Mouse (Mus musculus) midbrain, embryonic 12.5 days (tissue): ENCODE results near the gene Ppp1r37. TPM values are rescaled to one million over a fixed set of nuclear protein-coding genes. Genes with fewer than 3 reads are reported as not detected.

Experiments
- ATAC-seq: fragments of 200-750 bp; cut with Nextera tagmentation; 2 replicates; pipeline ENCODE4 v1.8.0; 2017; ENCODE audit warnings: low read depth, moderate TSS enrichment, moderate library complexity; ENCODE audit not compliant: low FRiP score
- H3K27ac ChIP-seq: fragments of 300-500 bp; sonication (generic); replicated peaks from 2 replicates; pipeline ENCODE4 v1.5.1; 2016; ENCODE audit warnings: mild to moderate bottlenecking
- H3K27me3 ChIP-seq: fragments of 300-500 bp; sonication (generic); 2 replicates; pipeline ENCODE4 v1.6.1; 2016; ENCODE audit warnings: mild to moderate bottlenecking
- H3K36me3 ChIP-seq: fragments of 300-500 bp; sonication (generic); 2 replicates; pipeline ENCODE4 v1.6.1; 2016
- H3K4me1 ChIP-seq: fragments of 300-500 bp; sonication (generic); 2 replicates; pipeline ENCODE4 v1.6.1; 2016
- H3K4me2 ChIP-seq: fragments of 300-500 bp; sonication (generic); replicated peaks from 2 replicates; pipeline ENCODE4 v1.6.1; 2016; ENCODE audit warnings: mild to moderate bottlenecking, moderate library complexity
- H3K4me3 ChIP-seq: fragments of 300-500 bp; sonication (generic); 2 replicates; pipeline ENCODE4 v1.5.1; 2016; ENCODE audit warnings: mild to moderate bottlenecking
- H3K9ac ChIP-seq: fragments of 300-500 bp; sonication (generic); replicated peaks from 2 replicates; pipeline ENCODE4 v1.6.1; 2016; ENCODE audit warnings: mild to moderate bottlenecking, moderate library complexity
- H3K9me3 ChIP-seq: fragments of 300-500 bp; sonication (generic); 2 replicates; pipeline ENCODE4 v1.6.1; 2016; ENCODE audit warnings: mild to moderate bottlenecking
- WGBS: fragments of 180-500 bp; shearing (Covaris S2); methylation state at CpG from one replicate; pipeline ENCODE4 v1.1.7; 2016; 5-methylcytosine and 5-hydroxymethylcytosine counted together
- polyA plus RNA-seq: library from polyadenylated mRNA; unstranded; fragments of >200 nt; fragmentation: Nextera tagmentation; extraction: Ambion mirVana; gene quantifications from 2 replicates; pipeline ENCODE4 v1.2.1, GENCODE M21; 2016

The Ppp1r37 gene
- polyA plus RNA-seq, 1 experiment from 2014 or later: 37.2 TPM

DNA sequence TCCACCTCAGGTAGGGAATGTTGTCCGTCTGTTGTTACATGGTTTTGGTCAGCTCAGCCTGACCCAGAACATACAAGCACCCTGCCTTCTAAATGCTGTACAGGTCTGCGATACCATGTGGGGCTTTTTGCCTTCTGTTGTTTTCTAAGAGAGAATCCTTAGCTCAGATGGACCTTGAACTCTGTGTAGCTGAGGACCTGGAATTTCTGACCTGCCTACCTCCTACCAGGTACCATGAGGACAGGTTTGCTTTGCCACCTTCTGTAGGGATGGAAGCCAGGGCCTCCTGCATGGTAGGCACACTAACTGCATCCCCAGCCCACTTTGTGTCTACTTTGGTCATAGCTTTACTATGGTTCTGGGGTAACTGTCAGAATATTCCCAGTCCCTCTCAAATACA, 2.9 kb upstream of the Ppp1r37 start:
- no peak for ATAC-seq
- WGBS: 95% methylated on average over 2 of the region's 2 CpGs
- Histone ChIP-seq H3K4me3 (no peak overlapping the region), H3K4me1 (peaks cover 18% of the 10 kb centered on the region), H3K36me3 (peaks cover 43% of the 10 kb centered on the region), H3K4me2 (no peak overlapping the region), H3K9ac (no peak overlapping the region), H3K27me3 (no peaks in the 10 kb centered on the region), H3K27ac (no peak overlapping the region), H3K9me3 (no peaks in the 10 kb centered on the region; the same call in 1 of the 2 replicates)

DNA sequence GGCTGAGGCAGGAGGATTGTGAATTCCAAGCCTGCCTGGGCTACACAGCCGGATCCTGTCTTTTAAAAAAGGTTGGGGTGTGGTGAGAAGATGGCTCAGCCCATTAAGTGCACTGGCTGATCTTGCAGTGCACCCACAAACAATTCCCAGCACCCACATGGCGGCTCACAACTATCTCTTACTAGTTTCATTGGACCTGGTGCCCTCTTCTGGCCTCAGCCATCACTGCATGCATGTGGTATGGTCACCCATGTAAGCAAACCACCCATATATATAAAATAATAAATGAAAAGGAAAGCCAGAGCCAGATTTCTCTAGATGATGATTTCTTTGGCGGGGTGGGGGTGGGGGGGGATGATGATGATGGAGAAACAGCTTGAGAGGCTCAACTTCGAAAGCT, 1.6 kb upstream of the Ppp1r37 start:
- Histone ChIP-seq H3K4me2 (no peak overlapping the region), H3K4me3 (no peak overlapping the region), H3K36me3 (peaks cover 32% of the 10 kb centered on the region), H3K9me3 (no peaks in the 10 kb centered on the region; the same call in 1 of the 2 replicates), H3K27ac (no peak overlapping the region), H3K4me1 (peaks cover 32% of the 10 kb centered on the region), H3K9ac (no peak overlapping the region), H3K27me3 (no peaks in the 10 kb centered on the region)
- 90% methylated on average over 4 of the region's 4 CpGs for WGBS
- no peak for ATAC-seq

DNA sequence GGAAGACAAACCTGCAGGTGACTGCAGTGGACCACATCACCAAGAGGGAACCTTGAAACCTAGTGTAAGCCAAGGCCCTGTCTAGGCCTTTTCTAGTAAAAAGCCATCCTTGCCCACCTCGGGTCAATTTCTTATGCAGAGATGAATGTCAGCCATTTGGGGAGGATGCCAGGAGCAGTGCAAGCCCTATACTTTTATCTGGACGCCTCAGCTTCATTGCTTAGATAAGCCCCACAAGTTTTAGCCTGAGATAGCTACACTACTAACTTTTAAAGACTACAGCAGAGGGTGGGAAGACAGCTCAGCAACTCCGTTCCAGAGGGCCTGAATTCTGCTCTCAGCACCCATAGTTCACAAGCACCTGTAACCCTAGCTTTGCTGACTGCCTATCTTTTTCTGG, 1.0 kb upstream of the Ppp1r37 start:
- Histone ChIP-seq H3K4me2 (0 out of 2 replicates have a peak overlapping the region, but pooled peaks have one; percentile 99), H3K9me3 (no peaks in the 10 kb centered on the region; the same call in 1 of the 2 replicates), H3K27ac (peak overlapping the region; percentile 93; the same call in 1 of the 2 replicates), H3K9ac (no peak overlapping the region), H3K4me1 (peaks cover 36% of the 10 kb centered on the region), H3K36me3 (peaks cover 26% of the 10 kb centered on the region), H3K27me3 (no peaks in the 10 kb centered on the region), H3K4me3 (no peak overlapping the region)
- WGBS: 91% methylated on average over 3 of the region's 3 CpGs
- ATAC-seq: no peak

DNA sequence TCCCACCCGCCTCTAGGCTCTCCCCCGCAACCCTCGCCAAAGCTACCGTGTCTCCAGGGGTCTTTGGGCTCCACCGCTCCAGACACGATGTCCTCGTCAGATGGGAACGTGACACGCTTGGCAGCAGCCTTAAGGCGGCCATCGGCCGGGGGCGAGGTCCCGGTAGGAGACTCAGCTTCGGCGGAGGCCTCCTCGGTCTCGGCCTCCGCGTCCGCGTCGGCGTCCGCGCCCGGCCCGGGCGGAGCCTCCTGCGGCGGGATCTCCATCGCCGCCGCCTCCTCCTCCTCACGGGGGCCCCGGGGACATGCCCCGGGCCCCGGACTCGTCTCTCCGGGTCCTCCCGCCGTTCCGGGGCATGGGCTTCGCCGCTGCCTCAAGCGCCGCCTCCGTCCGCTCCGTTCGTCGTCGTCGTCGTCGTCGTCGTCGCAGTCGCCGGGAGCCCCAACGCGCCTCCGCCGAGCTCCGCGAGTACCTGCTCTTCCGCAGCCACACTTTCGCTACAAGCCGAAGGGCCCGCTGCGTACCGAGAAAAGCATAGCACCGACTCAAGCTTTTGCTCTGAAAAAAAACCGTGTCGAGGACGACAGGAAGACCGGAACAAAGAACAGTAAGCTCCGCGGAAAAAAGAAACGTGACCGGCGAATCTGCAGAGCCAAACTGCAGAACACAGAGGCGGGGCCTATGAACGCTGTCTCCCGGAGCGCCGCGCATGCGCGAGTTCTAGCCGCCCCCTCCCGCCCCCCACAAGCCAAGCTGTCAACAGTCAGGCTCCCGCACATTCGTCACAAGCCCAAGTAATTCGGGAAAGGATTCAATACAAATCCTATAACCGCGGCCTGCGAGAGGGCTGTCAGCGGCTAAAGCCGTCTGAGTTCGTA, 872 bp downstream of the Ppp1r37 start:
- Histone ChIP-seq H3K4me3 (peak overlapping the region; percentile 94), H3K27ac (peak overlapping the region; percentile 93), H3K4me1 (peaks cover 49% of the 10 kb centered on the region), H3K36me3 (peaks cover 30% of the 10 kb centered on the region), H3K27me3 (no peaks in the 10 kb centered on the region), H3K4me2 (peak overlapping the region; percentile 99), H3K9ac (peak overlapping the region; percentile 95), H3K9me3 (no peaks in the 10 kb centered on the region; the same call in 1 of the 2 replicates)
- whole genome bisulfite sequencing: under 1% methylated on average over 94 of the region's 102 CpGs
- peak; percentile 83 for ATAC-seq

DNA sequence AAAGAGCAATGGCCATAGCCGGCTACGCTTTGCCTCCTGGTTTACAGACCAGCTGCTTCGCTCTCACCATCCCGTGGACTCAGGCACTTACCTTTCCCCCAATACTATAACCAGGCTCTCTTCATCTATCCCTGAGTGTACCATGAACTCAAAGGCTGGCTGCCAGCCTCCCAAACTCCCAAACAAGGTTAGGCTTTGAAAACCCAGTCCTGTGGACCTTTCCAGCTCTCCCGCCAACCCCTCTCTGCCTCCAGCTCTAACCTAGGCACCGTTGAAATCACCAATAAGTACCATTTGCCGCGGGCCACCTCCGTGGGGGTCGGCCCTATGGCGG, 1.5 kb downstream of the Ppp1r37 start:
- peaks cover 49% of the 10 kb centered on the region for H3K4me1 ChIP-seq
- peak overlapping the region; percentile 93; the same call in 1 of the 2 replicates for H3K27ac ChIP-seq
- no peaks in the 10 kb centered on the region; the same call in 1 of the 2 replicates for H3K9me3 ChIP-seq
- no peak for ATAC-seq
- peaks cover 32% of the 10 kb centered on the region for H3K36me3 ChIP-seq
- H3K9ac ChIP-seq: peak overlapping the region; percentile 95
- 3% methylated on average over 11 of the region's 11 CpGs for WGBS
- H3K4me3 ChIP-seq: peak overlapping the region; percentile 94
- no peaks in the 10 kb centered on the region for H3K27me3 ChIP-seq
- peak overlapping the region; percentile 99 for H3K4me2 ChIP-seq

DNA sequence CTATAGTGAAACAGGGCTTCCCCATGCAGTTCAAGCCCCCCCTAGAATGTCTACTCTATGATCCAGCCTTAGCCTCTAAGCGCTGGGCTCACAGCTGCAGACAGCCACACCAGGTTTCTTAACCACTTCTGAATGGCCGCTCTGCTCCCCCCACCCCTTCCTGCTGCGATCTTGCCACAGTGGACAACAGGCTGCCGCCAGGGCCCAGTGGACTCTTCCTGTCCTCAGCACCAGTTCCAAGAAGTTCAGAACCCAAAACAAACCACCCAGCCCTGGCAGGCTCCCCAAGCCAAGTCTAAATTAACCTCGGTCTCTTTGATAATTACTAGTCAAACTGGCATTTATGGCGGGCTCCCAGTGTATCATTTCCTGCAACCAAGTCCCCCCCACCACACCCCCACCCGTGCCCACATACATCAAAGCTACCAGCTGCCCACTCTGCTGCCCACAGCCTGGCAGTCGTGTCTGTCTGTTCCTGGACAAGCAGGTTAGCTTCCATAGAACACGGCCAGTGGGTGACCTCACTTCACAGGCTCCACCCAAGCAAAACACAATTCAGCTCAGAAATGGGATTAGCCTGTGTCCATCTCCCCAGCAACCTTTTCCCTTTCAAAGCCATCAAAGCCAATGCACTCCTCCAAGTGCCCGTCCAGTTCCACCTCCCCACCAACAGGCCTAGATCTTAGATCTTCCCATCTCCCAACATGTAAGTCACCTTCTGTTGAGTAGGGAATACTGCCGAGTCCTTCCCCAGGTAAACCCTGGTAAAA, 2.2 kb downstream of the Ppp1r37 start:
- H3K27me3 ChIP-seq: no peaks in the 10 kb centered on the region
- H3K4me3 ChIP-seq: peak overlapping the region; percentile 94
- peaks cover 49% of the 10 kb centered on the region for H3K4me1 ChIP-seq
- ATAC-seq: no peak
- peaks cover 38% of the 10 kb centered on the region for H3K36me3 ChIP-seq
- WGBS: 21% methylated on average over 11 of the region's 11 CpGs
- peak overlapping the region; percentile 95 for H3K9ac ChIP-seq
- peak overlapping the region; percentile 99 for H3K4me2 ChIP-seq
- H3K27ac ChIP-seq: peak overlapping the region; percentile 93; the same call in 1 of the 2 replicates
- no peaks in the 10 kb centered on the region; the same call in 1 of the 2 replicates for H3K9me3 ChIP-seq

DNA sequence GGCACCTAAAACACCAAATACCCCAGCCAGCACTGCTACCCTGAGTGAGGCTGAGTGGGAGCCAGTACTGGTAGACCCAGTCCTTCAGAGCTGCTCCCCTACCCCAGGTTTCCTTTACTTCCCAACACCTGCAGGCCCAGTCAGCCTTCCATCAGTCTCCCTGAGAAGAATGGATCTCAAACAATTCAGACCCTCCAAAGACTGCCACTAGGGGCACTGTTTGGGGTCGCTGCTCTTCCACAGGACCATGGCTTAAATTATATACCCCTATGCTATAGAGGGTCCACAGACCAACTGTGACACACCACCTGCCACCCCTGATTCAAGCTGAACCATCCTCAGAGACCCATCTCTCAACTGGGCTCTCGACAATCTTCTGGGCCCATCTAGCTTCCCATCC, 3.9 kb downstream of the Ppp1r37 start:
- Histone ChIP-seq H3K27me3 (no peaks in the 10 kb centered on the region), H3K27ac (no peak overlapping the region), H3K36me3 (peaks cover 33% of the 10 kb centered on the region), H3K9me3 (no peaks in the 10 kb centered on the region), H3K9ac (no peak overlapping the region), H3K4me3 (0 out of 2 replicates have a peak overlapping the region, but pooled peaks have one; percentile 5), H3K4me1 (peaks cover 49% of the 10 kb centered on the region), H3K4me2 (peak overlapping the region; percentile 99)
- 52% methylated on average over 2 of the region's 2 CpGs for WGBS
- no peak for ATAC-seq

DNA sequence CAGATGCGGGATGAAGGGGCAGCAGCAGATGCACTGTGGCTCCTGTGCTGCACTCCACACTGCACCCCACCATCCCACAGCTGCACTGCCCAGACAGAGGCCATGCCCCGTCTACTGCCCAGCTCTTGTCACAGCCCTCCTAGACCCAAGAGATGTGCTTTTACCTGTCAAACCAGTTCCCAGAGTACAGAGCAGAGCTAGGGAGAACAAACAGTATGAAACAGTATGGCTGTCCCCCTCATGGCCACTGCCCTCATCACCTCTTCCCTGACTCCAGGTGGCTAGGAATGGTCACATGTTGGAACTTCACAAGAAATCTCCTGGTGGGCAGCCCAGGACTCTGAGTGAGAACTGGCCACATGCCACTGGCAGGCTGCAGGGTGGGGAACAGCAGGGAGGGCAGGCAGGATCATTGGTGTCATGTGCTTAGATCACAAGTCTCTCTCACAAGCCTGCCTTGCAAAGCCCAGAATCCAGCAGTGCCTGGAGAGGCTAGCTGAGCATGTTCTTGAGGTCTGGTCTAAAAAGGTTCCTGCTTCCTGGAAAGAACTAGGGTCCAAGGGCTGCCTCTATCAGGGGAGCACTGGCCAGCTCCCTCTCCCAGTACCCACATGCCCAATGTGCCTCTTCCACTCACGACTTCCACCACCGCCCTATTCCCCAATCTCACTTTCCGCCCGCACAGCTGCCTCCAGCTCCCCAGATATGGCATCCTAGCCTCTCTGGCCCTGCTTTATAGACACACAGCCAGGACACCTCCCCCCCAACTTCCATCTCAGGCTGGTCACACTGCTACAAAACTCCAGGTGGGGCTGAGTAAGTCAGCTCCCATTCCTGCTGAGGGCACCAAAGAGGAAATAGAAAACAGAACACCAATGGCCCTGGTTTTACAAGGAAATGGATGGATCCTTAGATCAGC, 4.6 kb downstream of the Ppp1r37 start:
- Histone ChIP-seq H3K4me1 (peaks cover 43% of the 10 kb centered on the region), H3K4me3 (0 out of 2 replicates have a peak overlapping the region, but pooled peaks have one; percentile 5), H3K9ac (no peak overlapping the region), H3K27me3 (no peaks in the 10 kb centered on the region), H3K27ac (no peak overlapping the region), H3K36me3 (peaks cover 38% of the 10 kb centered on the region), H3K4me2 (peak overlapping the region; percentile 99; the same call in 1 of the 2 replicates), H3K9me3 (no peaks in the 10 kb centered on the region)
- WGBS: 96% methylated on average over 6 of the region's 6 CpGs
- ATAC-seq: no peak

DNA sequence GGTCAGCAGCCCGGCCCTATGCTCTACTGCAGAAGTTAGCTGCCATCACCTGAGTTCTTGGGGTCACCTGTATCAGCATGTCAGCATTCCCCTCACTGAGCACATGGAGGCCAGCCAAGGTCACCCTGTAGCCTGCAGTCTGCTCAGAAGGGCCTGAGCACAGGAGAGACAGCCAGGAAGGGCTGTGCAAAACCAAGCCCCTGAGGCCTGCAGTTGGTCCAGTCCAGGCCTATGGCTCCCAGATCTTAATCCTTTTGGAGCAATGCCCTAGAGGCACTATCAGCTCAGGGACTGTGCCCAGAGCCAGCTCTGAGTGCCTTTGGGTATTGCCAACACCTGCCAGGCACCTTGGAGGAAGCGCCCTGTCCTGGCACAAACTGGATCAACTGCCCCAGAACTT, 5.8 kb downstream of the Ppp1r37 start:
- H3K4me2 ChIP-seq: no peak overlapping the region
- no peak overlapping the region for H3K27ac ChIP-seq
- H3K4me3 ChIP-seq: no peak overlapping the region
- H3K27me3 ChIP-seq: no peaks in the 10 kb centered on the region
- no peak overlapping the region for H3K9ac ChIP-seq
- H3K36me3 ChIP-seq: peaks cover 44% of the 10 kb centered on the region
- H3K9me3 ChIP-seq: no peaks in the 10 kb centered on the region
- H3K4me1 ChIP-seq: peaks cover 37% of the 10 kb centered on the region
- ATAC-seq: no peak
- WGBS: 91% methylated on average over 2 of the region's 2 CpGs

DNA sequence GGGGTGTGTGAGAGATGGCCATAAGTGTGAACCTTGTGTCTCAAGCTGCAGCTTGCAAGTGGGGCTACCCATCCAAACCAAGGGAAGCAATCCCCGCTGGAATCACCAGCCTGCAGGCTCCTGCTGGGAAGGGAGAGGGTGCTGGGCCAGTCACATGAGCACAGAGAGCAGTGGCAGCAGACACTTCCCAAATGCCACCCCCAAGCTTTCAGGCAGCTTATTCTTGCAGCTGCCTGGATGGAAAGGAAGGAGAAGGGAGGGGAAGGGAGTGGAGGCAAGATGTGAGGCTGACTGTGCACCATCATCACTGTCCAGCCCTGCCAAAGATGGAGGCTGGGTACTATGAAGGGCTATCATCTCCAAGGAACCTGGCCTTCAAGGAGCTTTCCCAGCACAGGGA, 8.7 kb downstream of the Ppp1r37 start:
- 84% methylated on average over 1 of the region's 1 CpGs for WGBS
- Histone ChIP-seq H3K4me2 (no peak overlapping the region), H3K9me3 (no peaks in the 10 kb centered on the region), H3K27me3 (no peaks in the 10 kb centered on the region), H3K27ac (no peak overlapping the region), H3K4me1 (peaks cover 15% of the 10 kb centered on the region), H3K9ac (no peak overlapping the region), H3K36me3 (peaks cover 44% of the 10 kb centered on the region), H3K4me3 (no peak overlapping the region)
- no peak for ATAC-seq

DNA sequence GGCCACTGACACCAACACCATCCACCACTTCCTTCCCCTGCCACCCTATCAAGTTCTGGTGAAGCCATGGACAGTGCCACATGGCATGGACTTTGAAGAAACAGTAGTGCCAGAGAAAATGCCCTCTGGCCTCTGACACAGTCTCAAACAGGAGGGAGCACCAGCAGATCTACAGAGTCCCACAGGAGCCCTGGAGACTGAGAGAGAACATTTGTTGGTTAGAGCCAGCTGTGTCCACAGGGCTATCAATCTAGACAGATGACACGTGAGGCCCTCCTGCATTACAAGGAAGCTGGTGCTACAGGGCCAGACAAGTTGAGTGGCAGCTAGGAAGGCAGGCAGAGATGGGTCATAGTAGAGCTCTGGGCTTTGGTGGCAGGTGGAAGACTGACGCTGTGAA, 10.4 kb downstream of the Ppp1r37 start:
- ATAC-seq: no peak
- WGBS: 89% methylated on average over 2 of the region's 2 CpGs
- H3K4me1 ChIP-seq: no peaks in the 10 kb centered on the region

More for the DNA sequence above, 10.4 kb downstream of the Ppp1r37 start:
- no peak overlapping the region for H3K4me3 ChIP-seq
- H3K4me2 ChIP-seq: no peak overlapping the region
- no peaks in the 10 kb centered on the region for H3K9me3 ChIP-seq
- H3K27ac ChIP-seq: no peak overlapping the region
- H3K27me3 ChIP-seq: no peaks in the 10 kb centered on the region
- H3K9ac ChIP-seq: no peak overlapping the region
- H3K36me3 ChIP-seq: peaks cover 33% of the 10 kb centered on the region
